Mouse (Mus musculus) left cerebral cortex, postnatal 4 days (tissue): ENCODE measurements around the gene Rab3a. TPM values are rescaled to one million over a fixed set of nuclear protein-coding genes. Genes with fewer than 3 reads are reported as not detected.

Experiments used
- DNase-seq: peaks from one replicate; pipeline ENCODE4 v3.0.0-alpha.2; 2022
- intact Hi-C: fragments of 180-260 bp; cut with DNase I; formaldehyde crosslinking; loops from one replicate; pipeline ENCODE4 v1.15.1; 2025
- total RNA-seq, 2 experiments: library from RNA; stranded (reverse); gene quantifications; 2 replicates each; pipeline ENCODE4 v1.2.3; 2021

The Rab3a gene
- total RNA-seq, 2 experiments from 2014 or later = 414 to 476 TPM

- peak; percentile 67 for DNase-seq
- intact Hi-C loops = no loop called here
Measured at GRCm38 (mm10) chr8:70757523-70758307, 3.2 kb downstream of the Rab3a start.

DNA sequence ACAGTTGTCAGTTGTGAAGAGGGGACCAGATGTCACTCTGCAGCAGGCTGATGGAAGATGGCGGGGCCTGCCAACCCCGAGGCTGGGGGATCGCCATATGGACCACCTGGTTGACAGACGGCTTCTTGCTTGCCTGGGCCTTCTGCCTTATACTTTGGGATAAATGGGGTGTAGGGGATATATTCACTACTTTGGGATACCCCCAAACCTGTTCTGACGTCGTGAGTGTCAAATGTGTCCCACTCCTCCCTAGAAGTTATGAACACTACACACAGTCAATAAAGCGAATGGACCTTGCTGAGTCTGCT, 3.8 kb downstream of the Rab3a start:
- DNase-seq = peak; percentile 90

GRCm38 (mm10) chr8:70758616-70759561, 4.4 kb downstream of the Rab3a start:
- intact Hi-C loops = no loop called here
- peak; percentile 89 for DNase-seq

More for the DNA sequence above, 3.8 kb downstream of the Rab3a start:
- intact Hi-C loops = no loop called here

- DNase-seq = no peak
- intact Hi-C loops = no loop called here
Measured at GRCm38 (mm10) chr8:70760350-70760749, 5.9 kb downstream of the Rab3a start.

DNA sequence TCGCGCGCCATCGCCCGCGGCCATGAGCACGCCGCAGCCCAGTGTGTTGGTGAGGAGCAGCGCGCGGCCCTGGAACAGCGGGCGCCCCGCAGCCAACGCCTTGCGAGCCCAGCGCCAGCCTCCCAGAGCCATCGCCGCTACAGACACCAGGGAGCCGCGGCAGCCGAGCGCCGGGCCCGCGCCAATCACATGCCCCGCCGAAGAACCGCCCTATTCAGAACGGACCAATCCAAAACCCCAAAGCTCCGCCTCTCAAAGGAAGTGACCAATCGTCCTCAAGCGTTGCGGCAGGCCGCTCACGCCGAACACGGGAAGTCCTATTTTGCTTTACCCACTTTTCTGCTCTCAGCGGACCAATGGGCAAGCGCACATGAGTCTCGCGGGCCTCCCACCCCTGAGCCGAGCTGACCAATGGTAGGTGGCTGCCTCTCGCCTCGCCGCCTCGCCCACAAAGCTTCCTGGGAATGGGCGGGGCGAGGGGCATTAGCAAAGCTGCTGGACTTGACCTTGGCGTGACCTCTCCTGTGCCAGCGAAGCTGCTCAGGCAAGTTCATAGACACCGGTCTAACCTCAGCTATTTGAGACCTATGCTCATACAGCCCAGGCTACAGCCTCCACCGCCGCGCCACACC, 6.4 kb downstream of the Rab3a start, which contains the start of gene Mpv17l2:
Gene Mpv17l2, minus strand, starts transcription at position 172 of the 632 bp plus-strand sequence.
- intact Hi-C loops = no loop called here
- peak; percentile 94 for DNase-seq

DNA sequence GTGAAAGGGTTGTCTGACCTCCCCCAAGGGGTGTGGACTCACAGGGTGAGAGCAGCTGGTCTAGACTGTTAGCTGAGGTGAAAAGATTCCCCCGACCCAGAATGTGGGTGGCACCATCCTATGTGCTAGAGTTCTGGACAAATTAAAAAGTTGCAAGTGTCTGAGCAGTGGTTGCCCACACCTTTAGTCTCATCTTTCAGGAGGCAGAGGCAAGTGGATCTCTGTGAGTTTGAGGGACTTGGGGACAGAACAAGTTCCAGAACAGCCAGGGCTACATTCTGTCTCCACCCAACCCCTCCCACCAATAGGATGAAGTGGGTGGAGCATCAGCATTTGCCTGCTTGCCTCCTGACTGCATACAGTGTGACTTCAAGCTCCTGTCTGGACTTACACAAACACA, 7.6 kb downstream of the Rab3a start:
- intact Hi-C loops = no loop called here
- no peak for DNase-seq

- peak; percentile 69 for DNase-seq
- intact Hi-C loops = no loop called here
Measured at GRCm38 (mm10) chr8:70763354-70763753, 8.9 kb downstream of the Rab3a start.

- intact Hi-C loops = no loop called here
- no peak for DNase-seq
Measured at GRCm38 (mm10) chr8:70764026-70764425, 9.5 kb downstream of the Rab3a start.

- DNase-seq = no peak
- intact Hi-C loops = no loop called here
Measured at GRCm38 (mm10) chr8:70764676-70765075, 10.2 kb downstream of the Rab3a start.

DNA sequence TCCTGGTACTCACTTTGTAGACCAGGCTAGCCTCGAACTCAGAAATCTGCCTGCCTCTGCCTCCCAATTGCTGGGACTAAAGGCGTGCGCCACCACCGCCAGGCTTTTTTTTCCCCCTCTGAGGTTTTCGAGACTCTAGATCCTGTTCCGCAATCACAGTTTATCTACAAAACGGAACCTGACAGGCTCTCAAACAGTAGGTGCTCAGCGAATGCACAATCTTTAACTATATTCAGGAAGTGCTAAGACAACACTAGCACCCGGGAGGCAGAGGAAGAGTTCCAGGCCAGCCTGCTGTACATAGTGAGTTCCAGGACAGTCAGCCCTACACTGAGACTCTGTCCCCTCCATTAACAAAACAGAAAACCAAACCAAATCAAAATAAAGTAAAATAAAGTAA, 10.8 kb downstream of the Rab3a start:
- intact Hi-C loops = no loop called here
- DNase-seq = no peak

DNA sequence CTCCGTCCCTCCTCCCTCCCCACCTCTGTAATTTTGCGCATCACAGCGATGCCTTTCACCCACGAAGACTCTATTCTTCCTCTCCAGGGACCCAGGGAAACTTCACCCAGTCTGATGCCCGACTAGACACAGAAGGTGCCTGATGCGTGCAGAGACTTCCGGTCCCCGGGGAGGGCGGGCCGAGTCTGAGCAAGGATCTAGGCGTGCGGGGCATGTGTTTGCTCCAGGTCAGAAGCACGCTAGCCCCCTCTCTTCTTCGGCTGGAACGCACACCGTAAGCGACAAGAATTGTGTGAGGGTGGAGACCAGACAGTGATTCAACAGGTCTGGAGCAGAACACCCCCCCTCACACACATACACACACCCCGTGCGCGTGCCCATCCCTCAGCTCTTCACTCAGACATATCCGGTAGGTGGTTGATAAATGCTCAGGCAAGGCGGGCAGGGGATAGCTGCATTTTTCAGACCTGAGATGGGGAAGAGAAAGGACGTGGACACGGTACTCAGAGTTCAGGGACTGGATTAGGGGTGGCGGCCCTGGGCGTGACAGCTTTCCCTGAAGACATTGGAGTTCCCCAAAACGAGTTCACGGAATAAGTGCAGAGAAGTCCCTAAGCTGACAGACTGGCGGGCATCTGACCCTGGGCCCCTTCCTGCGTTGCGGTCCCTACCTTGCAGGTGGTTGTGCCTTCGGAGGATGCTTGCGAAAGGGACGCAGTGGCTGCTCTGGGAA, 11.5 kb downstream of the Rab3a start:
- DNase-seq = no peak
- intact Hi-C loops = no loop called here

DNA sequence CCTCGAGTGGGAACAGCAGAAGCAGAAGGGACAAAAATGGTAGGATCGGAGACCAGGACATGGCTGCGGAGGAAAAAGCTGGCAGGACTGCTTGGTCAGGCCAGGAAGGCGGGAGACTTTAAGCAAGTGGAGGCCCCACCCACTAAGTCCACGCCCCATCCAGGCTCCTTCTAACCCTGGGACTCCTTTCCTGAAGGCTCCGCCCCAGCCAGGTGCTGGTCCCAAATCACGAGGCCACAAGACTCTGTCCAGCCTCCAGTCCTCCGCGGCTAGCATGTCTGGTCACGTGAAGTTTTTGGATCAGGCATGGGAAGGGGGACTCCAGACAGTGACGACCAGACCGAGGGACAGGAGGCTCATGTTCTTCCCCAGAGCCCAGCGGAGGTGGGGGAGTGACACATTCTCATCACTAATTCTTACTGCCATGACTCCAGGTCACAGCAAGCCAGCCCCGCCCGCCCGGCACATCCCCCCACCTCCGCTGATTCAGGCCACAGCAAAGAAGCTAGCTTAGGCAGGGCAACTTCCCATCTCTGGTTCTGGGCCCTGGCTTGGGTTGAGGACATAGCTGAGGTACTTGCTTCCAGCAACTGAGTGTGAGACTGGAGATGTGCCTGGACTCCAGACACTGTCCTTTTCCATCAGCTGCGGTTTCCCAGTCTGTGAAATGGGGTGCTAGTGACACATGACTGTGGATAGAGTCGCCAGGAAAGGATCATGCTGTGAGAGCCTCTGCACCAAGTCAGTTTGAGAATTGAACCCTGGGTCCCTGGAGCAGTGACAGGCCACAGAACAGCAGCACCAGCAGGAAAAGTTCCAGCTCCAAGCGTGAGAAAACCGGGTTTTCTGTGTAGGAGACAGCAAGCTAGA, 12.3 kb downstream of the Rab3a start:
- intact Hi-C loops = no loop called here
- DNase-seq = no peak

DNA sequence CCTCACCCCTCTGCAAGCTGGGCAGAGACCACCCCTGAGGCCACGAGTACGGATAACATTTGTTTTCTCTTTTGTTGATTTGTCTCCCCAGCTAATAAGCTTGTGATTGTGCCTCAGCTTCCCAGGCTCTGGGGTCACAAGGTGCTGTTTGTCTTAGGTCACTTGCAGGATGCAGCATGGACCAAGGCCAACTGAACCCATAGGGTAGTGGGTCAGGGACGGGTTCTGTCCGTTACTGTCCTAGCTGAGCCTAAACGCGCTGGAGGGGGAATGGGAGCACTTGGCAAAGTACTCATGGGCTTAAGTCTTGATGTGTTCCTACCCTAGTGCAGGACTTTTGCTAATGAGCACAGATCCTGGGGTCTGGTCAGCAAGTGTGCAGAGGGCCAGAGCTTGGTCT, 13.0 kb downstream of the Rab3a start:
- DNase-seq = no peak
- intact Hi-C loops = no loop called here

GRCm38 (mm10) chr8:70768231-70768776, 13.8 kb downstream of the Rab3a start:
- intact Hi-C loops = no loop called here
- no peak for DNase-seq

DNA sequence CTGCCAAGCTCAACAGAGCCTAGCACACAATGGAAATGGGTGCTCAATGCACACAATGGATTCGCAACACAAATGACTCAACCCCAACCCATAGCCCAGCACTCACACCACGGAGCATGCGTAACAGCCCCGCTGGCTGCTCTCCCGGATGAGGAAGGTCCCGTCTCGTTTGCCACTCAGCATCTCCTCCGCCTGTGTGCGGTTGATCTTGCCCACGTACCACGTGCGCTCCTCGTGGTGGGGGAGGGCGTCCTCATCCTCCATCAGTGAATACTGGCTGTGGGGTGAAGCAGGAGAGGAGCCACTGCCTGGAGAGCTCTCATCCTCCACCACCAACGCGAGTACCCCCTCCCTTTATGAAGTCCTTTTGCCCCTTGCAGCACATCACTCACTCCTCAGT, 14.5 kb downstream of the Rab3a start:
- DNase-seq = no peak
- intact Hi-C loops = no loop called here

DNA sequence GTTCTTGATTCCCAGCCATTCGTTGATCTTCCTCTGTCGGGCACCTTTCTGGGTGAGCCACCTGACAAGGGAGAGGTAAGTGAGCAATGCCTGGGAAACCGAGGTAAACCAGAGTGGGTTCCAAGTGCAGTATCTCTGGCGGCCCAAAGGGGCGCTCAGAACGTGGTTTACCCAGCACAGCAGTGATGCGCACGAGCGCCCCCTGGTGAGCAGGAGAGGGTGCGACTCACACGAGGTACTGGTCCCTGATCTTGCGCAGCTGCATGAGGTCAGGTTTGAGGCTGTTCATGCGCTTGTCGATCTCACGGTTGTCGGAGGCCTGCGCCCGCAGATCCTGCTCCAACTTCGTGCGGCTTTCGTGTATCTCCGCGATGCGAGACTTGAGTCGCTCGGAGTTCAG, 14.9 kb downstream of the Rab3a start:
- intact Hi-C loops = no loop called here
- DNase-seq = peak; percentile 97

DNA sequence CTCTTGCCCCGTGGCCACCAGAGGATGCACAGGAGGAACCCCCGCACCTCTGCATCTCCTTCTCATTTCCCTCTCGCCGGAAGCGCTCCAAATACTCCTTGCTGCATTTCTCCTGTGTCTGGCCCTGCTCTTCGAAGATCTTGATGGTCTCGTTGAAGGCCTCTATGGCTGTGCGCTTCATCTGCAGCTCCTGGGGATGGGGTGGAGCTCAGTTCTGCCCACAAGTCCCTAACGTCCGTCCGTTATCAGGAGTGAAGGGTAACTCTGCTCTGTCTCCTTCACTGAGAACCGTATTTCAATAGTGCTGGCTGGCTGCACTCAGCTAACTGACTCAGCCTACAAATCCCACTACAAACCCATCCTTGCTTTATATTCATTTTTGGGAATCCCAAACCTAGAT, 15.4 kb downstream of the Rab3a start:
- DNase-seq = no peak
- intact Hi-C loops = no loop called here

DNA sequence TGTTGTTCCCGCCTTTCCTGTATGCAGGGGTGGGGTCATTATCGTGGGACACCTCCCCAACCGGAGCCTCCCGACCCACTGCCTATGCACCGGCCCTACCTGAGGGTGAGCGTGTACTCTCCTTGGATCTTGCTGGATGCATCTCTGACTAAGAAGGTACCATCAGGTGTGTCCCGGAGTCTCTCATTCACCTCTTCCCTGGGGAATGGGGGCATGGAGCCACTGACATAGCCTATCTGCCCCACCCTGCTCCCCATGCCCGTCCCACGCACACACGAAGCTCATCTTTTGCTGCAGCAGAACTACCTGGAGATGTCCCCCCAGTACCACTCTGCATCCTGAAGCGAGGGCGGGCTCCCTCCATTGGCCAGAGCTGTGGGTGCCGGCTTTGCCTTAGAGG, 16.3 kb downstream of the Rab3a start:
- no peak for DNase-seq
- intact Hi-C loops = no loop called here

- no peak for DNase-seq
- intact Hi-C loops = no loop called here
Measured at GRCm38 (mm10) chr8:70771217-70771616, 16.7 kb downstream of the Rab3a start.
